Mouse (Mus musculus) testis, adult 2 months (tissue): Measurements from ENCODE around the gene Acin1.

Experiments used
- CTCF ChIP-seq: fragments of 200-500 bp; IDR thresholded peaks from 2 replicates; pipeline ENCODE4 v1.5.1; 2012; ENCODE audit warnings: low read depth, mild to moderate bottlenecking, inconsistent platforms, low read length, moderate library complexity; ENCODE audit not compliant: control insufficient read depth, insufficient read depth, insufficient replicate concordance
- POLR2A ChIP-seq: fragments of 200-500 bp; IDR thresholded peaks from 2 replicates; pipeline ENCODE4 v1.6.1; 2012; ENCODE audit warnings: low read depth, mild to moderate bottlenecking, inconsistent platforms, low read length, moderate library complexity; ENCODE audit not compliant: control insufficient read depth

DNA sequence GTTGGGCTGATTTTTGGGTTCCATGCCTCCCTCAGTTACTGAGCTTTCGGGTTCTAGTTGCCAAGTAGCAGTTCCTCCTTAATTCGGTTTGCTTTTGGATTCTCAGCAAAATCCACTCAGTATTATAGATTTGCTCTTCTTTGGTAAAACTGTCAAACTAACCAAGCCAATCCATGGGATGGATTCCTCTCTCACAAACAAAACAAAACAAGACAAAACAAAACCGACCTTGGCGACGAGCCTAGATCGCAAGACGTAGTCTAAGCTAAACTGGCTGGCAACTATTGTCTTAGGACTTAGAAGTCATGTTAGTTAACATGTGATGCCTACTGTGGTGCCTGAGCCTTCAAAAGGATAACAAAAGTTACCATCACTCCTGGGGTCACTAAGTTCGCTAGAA is 83.0 kb downstream of the Acin1 start:
- no peak for TF ChIP-seq CTCF
- TF ChIP-seq POLR2A, result no peak
